9 mouse cellular contexts compared by ENCODE assay signal in the genomic region with DNA sequence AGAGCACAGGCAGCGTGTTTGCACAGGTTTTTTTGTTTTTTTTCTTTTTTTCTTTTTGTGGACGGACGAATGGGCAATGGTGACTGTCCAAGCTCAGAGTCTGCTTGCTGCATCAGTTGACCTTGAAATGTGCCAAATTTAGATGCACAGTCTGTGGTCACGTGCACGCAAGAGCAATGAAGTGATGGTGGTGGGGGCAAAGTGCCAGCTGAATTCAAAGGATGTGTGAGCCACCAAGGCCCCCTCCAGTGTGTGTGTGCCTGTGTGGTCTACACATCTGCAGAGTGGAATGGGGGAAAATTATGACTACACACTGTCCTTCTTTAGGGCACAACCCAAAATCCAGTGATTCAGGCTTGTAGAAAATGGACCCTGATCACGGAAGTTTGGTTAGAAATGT. TPM values are rescaled to one million over a fixed set of nuclear protein-coding genes. Genes with fewer than 3 reads are reported as not detected.
DNase-seq lines count a peak whose midpoint lies in the region; ATAC-seq and TF ChIP-seq lines count a peak whose summit lies in the region.
"Had no signal": no experiment of that assay in that cellular context is flagged by ENCODE, and none has a peak within 500 bp of the region (broad histone marks: within the 10 kb centered on the region; RNA-seq: fewer than 3 reads in every experiment).

No protein-coding gene starts in this region.

- no peak overlapping the region for H3K4me2 ChIP-seq in kidney, embryonic 14.5 days (replicated peaks; ENCODE audit: low read depth, low read length)
- H3K4me2 ChIP-seq in heart, postnatal 0 days (ENCODE audit: low read depth, low read length) = peak overlapping the region; percentile 15; the same call in 1 of the 2 replicates
- H3K4me2 ChIP-seq: midbrain, embryonic 15.5 days had no signal

- H3K4me3 ChIP-seq in kidney, embryonic 14.5 days (ENCODE audit: low read length) = no peak overlapping the region
- H3K4me3 ChIP-seq in heart, postnatal 0 days (ENCODE audit: low read depth, low read length) = no peak overlapping the region
- H3K4me3 ChIP-seq: midbrain, embryonic 15.5 days had no signal

- peak; percentile 44 for DNase-seq in kidney, adult 11 months
- DNase-seq in NIH3T3 (ENCODE audit: low read depth) = peak; percentile 1
- peak; percentile 53 to 75 for DNase-seq in adrenal gland, postnatal 36 days
- DNase-seq in heart, postnatal 0 days (ENCODE audit: low spot score) = peak; percentile 77
- no peak for DNase-seq in c-Kit-positive CD71-positive TER-119-positive erythroid progenitor cells, embryonic 14.5 days (ENCODE audit: low spot score)
- DNase-seq in thymus, postnatal 36 days = no peak

- H3K9ac ChIP-seq in kidney, embryonic 14.5 days (ENCODE audit: low read depth, low read length) = no peak overlapping the region
- no peak overlapping the region for H3K9ac ChIP-seq in heart, postnatal 0 days (replicated peaks; ENCODE audit: low read depth, low read length)
- H3K9ac ChIP-seq: midbrain, embryonic 15.5 days had no signal

- H3K9me3 ChIP-seq in kidney, embryonic 14.5 days (ENCODE audit: control insufficient read depth, low read length) = no peaks in the 10 kb centered on the region
- no peaks in the 10 kb centered on the region for H3K9me3 ChIP-seq in heart, postnatal 0 days (replicated peaks; ENCODE audit: control insufficient read depth, low read length)
- H3K9me3 ChIP-seq: midbrain, embryonic 15.5 days had no signal

- no peak for ATAC-seq in kidney, embryonic 14.5 days (ENCODE audit: low FRiP score, low TSS enrichment)
- peak; percentile 80 for ATAC-seq in heart, postnatal 0 days (ENCODE audit: insufficient read depth, low read depth)
- ATAC-seq in frontal cortex, adult (ENCODE audit: low TSS enrichment) = no peak

- H3K27me3 ChIP-seq in kidney, embryonic 14.5 days (ENCODE audit: control insufficient read depth, insufficient read depth, low read length) = no peaks in the 10 kb centered on the region
- H3K27me3 ChIP-seq in heart, postnatal 0 days (ENCODE audit: control insufficient read depth, insufficient read depth, low read length) = no peaks in the 10 kb centered on the region
- H3K27me3 ChIP-seq: midbrain, embryonic 15.5 days had no signal

- TF ChIP-seq EP300 in heart, postnatal 0 days (IDR thresholded peaks at IDR 0.05; ENCODE audit: low read depth) = no peak

- WGBS in kidney, embryonic 14.5 days = 24% methylated on average over 6 of the region's 6 CpGs
- 33% methylated on average over 6 of the region's 6 CpGs for WGBS in heart, postnatal 0 days

- TF ChIP-seq CTCF in heart, postnatal 0 days (IDR thresholded peaks at IDR 0.05; ENCODE audit: low read depth) = no peak

- H3K36me3 ChIP-seq in kidney, embryonic 14.5 days (ENCODE audit: control insufficient read depth, insufficient read depth, low read length) = no peaks in the 10 kb centered on the region
- H3K36me3 ChIP-seq in heart, postnatal 0 days (replicated peaks; ENCODE audit: control insufficient read depth, insufficient read depth, low read length) = no peaks in the 10 kb centered on the region
- H3K36me3 ChIP-seq: midbrain, embryonic 15.5 days had no signal

- 0 out of 2 replicates have a peak, but pooled peaks cover 3% of the 10 kb centered on the region for H3K4me1 ChIP-seq in kidney, embryonic 14.5 days (ENCODE audit: control insufficient read depth, insufficient read depth, low read length)
- no peaks in the 10 kb centered on the region for H3K4me1 ChIP-seq in heart, postnatal 0 days (ENCODE audit: control insufficient read depth, insufficient read depth)
- H3K4me1 ChIP-seq: midbrain, embryonic 15.5 days had no signal

- no peak overlapping the region for H3K27ac ChIP-seq in kidney, embryonic 14.5 days (ENCODE audit: low read depth, low read length)
- peak overlapping the region; percentile 26; the same call in 1 of the 2 replicates for H3K27ac ChIP-seq in heart, postnatal 0 days (ENCODE audit: low read depth)
- H3K27ac ChIP-seq: midbrain, embryonic 15.5 days had no signal

RNA-seq across cellular contexts. Expression of a gene that starts 42.8 kb away (rescaled TPM):
- 7.1 and 8.5 TPM in 2 replicates for polyA plus RNA-seq in kidney, embryonic 14.5 days (2014; fragmentation: Nextera tagmentation; extraction: Ambion mirVana)
- total RNA-seq in adrenal gland, postnatal 36 days (2021) = 10 to 100 TPM; 10.1 to 23.9 TPM
- total RNA-seq in heart, postnatal 0 days (2014; rRNA removed; ENCODE audit: low replicate concordance) = 3.7 and 7.6 TPM in 2 replicates
- polyA plus RNA-seq in heart, postnatal 0 days (2015; fragmentation: Nextera tagmentation; extraction: Ambion mirVana) = 10.0 and 10.6 TPM in 2 replicates

Comparison
In these comparisons a context has a peak if more than half of its experiments do, and no peak if none do; other contexts are left out.
1. DNase-seq: peak in kidney, adult 11 months (single experiment), NIH3T3 (single experiment), adrenal gland, postnatal 36 days (2 of 2) and heart, postnatal 0 days (single experiment); none in c-Kit-positive CD71-positive TER-119-positive erythroid progenitor cells, embryonic 14.5 days (single experiment) and thymus, postnatal 36 days (0 of 2).